Mouse (Mus musculus): ENCODE measurements around the gene Ptprd.
A peak's percentile ranks its signal among the peaks of the same experiment; 100 is the strongest.

The Ptprd gene

DNA sequence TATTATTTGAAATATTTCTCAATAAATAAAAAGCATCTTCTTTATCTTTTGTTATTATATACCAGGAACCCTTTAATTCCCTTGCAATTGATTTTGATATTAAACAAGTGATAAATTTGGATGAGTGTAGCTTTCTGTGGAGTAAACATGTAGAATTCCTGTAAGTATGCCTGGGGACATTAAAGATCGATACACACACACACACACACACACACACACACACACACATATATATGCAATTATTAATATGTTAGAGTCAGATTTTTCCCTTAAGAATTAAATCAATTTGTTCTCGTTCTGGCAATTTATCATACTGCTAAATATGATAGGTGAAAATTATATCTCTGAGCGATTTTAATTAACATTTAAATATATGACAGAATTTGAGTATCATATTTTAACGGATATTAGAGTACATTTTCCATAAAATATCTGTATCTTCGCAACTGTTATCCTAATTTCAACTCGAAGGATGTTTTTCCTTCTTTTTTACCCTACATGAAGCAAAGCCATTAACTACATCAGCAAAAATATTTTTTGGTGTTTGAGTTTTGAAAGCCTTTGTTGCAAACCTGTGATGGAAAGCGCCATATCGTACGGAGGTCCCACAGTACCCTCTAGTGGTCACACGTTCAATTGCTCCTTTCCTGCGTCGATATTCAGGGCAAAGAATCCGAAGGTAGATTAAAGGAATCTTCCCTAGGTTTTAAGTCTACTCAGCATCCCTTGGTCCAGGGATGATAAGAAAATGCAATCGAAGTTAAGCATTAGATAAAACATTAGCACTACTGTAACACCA lies 653.2 kb downstream of the Ptprd start:
- DNase-seq (ENCODE audit: low read depth): peak; percentile 73

DNA sequence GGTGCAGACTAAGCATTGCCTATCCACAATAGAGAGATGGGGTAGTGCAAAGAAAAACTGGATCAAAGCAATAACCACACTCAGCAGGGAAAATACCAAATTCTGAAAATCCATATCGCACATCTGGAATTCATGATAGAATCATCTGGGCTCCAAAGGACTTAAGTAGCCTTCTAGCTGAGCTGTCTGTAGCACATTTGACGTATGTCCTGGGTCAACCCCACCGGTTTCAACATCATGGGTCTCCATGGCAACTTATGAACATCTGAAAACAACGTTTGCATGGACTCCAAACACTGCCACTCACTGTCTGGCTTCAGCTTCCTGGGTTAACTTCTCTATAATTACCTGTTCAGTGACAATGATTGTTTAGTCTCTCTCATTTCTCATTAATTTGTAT lies 655.9 kb downstream of the Ptprd start:
- DNase-seq (ENCODE audit: low read depth): no peak

DNA sequence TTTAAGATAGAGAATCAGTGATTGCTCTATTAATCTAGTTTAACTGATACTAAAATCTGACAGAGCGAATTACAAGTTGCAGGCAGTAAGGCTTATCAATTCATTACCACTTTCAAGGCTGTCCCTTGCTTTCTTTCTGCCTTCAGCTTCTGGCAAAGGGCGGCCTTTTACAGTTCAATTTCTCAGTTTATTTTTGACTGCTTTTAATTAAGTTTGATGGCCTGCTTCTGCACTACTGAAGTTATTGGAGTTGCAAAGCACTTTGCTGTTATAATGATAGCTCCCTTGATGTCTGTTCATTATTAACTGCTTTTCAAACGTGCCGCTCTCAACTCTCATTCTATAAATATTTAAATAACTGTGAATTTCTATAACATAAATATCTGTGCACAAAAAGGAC lies 673.9 kb downstream of the Ptprd start:
- no peak for DNase-seq (ENCODE audit: low read depth)

DNA sequence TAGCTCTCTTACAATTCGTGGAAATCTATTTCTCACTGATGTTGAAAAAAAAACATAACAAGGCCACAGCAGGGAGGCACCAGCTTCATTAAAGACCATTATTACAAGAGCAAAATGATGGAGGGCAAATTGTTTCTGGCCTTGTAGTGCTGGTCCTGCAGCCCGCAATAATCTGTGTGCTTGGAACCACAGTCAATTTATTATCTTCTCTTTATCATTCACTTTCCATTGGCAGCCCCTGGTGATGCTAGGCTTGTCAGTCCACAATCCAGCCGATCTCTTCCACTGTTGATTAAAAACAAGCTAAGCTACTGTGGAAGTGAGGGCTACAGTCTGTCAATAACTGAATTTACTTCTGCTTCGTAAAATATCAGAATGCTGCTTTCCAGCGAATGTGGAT lies 674.4 kb downstream of the Ptprd start:
- no peak for DNase-seq (ENCODE audit: low read depth)

DNA sequence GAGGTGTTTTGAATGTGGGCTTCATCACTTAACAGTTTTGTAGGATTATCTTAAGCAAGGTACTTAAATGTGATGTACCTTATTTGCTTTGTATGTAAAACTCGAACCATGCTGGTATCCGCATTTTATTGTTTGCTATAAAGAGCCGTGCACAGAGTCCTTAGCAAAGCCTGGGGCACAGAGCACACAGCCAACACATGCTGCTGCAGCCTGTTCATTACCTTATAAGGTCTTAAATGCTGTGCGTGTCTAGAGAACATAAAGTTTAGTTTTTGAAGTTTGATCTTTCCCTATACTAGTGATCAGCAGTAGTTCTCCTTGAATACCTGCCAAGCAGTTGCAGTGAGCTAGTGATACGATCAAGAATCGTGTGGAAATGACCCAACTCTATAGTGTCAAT lies 676.2 kb downstream of the Ptprd start:
- DNase-seq (ENCODE audit: low read depth): no peak

DNA sequence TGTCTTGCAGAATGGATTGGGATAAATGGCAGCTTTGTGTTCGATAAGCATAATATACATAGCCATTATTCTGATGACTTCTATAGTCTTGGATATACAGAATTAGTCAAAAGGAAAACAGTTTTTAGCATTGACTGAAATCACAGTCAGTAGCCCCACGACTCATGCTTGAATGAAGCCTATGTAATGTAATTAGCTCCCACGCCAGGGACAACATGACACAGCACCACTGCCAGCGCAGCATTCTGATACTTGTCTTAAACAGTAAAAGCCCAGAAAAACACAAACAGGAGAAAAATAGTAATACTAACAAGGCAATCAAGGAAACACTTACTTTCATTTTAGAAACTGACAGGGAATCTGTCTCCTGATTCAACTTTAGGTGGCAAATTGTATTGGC lies 677.2 kb downstream of the Ptprd start:
- no peak for DNase-seq (ENCODE audit: low read depth)

DNA sequence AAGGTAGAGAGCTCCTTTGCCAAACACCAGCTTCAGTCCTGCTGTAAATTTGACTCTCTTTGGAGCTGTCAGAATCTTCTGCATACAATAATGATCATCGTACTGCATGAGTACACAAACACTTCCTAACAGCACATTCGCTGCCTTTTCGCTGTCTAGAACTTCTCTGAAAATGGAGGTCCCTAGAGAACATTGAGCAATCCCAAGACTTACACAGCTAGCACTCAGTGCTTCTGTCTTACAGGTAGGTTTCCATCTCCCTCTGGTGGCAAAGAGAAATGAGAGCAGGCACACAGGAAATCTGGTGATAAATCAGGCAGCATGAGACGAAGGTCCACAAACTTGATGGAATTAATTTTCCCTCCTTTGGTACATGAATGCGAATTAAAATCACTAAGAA lies 692.6 kb downstream of the Ptprd start:
- peak; percentile 41 for DNase-seq (ENCODE audit: low read depth)

DNA sequence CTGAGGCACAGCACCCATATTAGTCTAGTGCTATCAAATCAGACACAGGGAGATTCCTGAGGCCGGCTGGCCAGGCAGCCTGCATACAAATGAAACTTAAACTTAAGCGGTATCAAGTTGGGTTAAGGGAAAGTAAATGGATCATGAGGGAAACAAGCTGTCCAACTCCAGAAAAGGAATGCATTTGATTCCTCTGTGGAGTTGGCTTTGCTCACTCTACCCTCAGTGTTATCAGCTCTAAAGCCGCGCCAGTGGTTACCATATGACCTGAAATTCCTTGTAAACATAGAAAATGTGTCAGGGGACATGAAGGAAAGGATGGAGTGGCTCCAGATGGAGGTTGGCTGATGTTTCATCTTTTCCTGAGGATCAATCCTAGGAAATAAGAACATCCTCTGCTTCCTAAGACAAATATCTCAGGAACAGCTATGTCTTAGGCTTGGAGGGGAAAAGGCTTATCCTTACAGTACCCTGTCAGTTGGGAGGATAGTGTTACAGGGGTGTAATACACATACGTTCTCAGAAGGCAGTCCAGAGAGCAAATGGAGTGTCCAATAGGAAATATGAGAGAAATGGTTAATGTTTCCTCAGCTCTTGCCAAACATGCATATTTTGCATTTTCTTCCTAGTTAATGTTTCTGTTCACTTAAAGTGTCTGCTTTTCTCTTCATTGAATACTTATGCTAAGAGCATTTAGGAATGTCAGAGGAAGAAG lies 697.7 kb downstream of the Ptprd start:
- DNase-seq (ENCODE audit: low read depth): no peak

DNA sequence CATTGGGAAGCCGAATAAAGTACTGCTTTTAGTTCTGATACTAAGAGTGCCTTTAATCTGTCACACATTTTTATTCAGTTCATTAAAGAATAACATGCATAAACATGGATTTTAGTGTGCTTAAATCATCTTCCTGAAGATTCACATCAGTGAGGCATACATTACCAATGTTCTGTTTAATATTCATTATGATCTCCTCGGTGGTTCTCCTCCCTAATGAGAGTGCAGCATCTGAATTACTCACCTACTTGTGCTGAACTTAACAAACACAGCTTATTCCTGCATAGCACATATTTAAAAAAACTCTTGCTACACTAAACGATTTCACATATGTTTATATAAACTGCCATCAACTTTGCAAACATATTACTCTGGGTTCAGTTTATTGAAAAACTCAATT lies 698.7 kb downstream of the Ptprd start:
- no peak for DNase-seq (ENCODE audit: low read depth)

DNA sequence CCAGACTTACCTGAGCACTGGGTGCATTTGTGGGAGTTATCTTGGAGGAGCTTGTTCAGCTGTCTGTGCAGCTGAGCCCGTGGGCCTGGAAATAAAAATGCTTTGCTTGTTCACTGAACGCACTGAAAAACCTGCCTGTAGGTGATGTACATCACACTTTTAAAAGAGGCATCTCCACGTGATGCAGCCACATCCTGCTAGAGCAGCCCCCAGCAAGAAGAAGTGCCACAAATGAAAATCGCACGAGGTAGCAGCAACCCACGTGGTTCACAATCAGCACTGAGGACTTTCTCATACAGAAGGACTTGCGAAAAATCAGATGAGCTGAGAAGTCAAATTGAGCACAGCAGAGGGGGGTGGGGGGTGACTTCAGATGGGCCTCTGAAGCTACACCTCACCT lies 757.7 kb downstream of the Ptprd start:
- DNase-seq (ENCODE audit: low read depth): no peak

DNA sequence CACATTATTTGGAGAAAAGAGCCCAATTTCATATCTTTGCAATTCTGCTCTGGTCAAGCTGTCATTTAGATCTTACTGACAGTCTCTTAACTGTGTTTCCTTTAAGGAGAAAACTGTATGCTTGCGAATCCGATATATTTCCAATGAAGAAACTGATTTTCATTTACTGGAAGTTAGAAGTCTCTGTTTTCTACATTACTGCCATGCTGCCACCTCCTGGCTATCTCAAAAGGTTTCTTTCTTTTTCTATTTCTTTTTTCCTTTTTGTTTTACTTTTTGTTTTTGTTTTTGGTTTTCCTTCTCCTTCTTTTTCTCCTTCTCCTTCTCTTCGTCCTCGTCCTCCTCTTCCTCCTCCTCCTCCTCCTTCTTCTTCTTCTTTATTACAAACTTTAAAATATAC lies 812.6 kb downstream of the Ptprd start:
- no peak for DNase-seq (ENCODE audit: low read depth)

DNA sequence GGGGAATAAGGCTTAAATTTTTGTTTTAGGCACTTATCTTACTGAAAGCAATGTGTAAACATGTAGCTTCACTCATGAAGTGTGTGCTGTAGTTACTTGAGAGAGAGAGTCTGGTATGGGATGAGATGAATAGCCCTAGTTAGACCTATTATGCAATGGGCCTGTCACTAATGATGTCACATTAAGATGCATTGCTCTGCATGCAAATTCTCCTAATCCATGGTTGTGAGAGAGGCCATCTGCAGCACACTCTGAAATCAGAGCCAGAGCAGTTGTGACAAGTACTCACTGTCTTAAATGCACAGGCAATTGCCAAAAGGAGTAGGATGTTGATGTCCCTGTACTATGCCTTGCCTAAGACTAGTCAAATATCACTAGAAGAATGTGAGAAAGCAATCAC lies 850.0 kb downstream of the Ptprd start:
- no peak for DNase-seq (ENCODE audit: low read depth)

DNA sequence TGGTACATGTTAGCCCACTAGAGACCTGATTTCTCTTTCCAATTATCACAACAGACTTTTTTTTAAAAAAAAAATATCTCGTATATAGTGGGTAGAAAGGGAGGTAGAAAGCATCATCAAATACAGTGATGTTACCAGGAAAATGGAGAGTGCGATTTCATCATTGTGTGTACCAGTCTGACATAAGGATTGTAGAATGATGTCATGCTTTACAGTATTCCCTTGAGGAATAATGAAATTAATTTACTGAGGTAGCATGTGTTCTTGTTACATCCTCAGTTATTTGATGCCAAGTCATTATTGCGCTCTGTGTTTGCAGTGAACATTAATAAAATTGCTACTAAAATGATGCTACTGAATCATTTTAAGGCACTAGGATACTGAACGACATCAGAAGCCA lies 884.6 kb downstream of the Ptprd start:
- no peak for DNase-seq (ENCODE audit: low read depth)

DNA sequence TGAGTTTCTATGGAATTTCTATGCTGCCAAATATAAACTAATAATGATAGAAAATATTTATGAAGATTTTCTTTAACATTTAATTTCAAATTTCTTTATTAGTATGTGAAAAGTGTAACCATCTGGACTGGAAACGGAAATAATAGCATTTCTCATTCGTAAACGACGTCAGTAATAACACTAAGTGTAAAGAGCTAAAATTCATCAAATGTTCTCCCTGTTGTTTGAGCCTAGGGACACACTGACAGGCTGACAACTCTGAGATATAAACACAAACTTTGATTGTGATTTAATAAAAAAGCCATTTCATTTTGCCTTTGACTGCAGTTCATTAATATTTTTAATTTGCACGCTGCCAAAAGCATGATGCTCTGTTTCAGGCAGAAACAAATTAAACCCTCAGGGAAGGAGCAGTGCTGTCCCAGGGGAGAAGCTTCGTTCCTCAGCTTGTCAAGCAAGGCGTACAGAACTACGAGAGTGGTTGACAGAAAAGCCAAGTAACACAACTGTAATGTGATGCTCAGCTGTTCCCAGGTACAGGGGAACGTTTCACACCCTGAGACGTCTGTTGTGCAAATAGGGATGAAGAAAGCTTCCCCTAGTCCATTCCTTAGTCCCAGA lies 894.6 kb downstream of the Ptprd start:
- DNase-seq (ENCODE audit: low read depth): no peak

DNA sequence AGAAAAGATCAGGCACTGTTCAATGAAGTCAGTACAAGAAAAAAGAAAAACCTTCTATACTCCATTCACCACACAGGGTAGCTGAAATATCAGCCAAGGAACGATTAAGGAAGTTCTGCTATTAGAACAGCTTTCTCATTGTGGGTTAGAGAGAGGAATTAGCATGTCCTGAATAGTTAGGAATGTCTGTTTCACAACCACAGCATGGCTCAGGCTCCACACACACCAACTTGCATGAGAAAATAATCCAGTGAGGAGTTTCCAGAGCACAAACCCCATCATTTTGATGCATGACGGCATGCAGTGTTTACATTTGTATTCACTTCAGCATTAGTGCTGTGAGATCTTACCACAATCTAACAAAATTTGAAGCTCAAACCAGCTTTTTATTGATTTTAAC lies 895.1 kb downstream of the Ptprd start:
- DNase-seq (ENCODE audit: low read depth): no peak

DNA sequence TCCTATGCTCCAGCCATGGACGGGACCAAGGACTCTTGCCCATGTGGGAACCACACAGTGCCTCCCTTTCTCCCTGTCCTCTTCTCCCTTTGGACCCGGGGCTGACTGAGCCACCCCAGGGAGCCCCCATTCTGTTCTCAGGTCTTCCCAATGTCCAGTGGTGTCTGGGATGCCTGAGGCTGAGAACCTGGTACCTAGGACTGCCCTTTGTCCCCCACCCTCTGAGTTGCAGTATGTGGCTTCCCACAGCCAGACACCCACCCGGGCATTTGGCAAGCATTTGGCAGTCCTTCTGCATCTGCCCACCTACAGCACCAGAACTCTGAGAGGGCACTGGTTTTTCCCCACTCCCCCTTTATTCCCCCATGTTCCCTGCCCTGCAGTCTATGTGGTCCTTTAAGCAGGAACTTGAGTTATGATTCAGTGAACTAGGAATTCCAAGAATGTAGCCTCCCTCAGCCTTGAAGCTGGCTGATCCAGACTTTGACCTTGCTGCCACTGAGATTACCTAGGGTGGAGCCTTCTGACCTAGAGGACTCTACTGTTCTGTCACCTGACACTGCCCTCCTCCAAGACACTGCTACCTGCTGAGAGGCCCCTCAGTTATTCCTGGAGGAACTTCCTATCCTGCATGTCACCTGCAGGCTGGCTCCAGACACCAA lies 901.5 kb downstream of the Ptprd start:
- no peak for DNase-seq (ENCODE audit: low read depth)

DNA sequence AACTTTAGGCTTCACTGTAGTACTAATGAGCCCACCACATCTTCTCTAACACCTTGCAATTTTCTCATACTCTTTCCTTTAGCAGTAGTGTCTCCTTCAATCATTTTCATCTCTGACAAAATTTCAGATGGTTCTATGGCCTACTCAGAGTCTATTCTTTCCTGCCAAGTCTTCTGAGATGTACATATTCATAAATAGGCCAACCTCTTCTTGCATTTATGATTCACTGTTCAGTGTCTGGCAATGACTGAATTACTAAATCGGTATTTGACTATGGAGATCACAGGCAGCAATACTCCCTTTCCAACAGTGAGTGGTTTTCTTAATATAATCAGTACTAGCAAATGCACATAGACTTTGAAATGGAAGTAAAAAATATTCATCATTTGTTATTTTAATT lies 928.3 kb downstream of the Ptprd start:
- no peak for DNase-seq (ENCODE audit: low read depth)

DNA sequence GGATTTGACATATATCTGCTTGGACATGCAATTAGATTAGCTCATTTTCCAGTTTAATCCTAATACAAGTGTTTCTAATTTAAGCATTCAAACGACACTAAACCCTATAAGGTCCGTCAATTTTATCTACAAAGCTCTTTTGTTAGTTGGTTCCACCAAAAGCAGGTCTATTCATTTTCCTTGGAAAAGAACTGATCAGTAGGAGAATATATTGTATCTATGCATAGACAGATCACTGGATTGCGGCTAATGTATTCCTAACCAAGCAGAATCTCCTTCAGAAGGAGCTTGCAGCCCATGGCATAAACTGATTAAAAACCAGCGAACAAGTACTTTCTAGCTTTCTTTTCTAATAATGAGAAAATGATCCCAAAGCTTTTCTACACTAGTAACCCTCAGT lies 933.8 kb downstream of the Ptprd start:
- DNase-seq (ENCODE audit: low read depth): no peak

DNA sequence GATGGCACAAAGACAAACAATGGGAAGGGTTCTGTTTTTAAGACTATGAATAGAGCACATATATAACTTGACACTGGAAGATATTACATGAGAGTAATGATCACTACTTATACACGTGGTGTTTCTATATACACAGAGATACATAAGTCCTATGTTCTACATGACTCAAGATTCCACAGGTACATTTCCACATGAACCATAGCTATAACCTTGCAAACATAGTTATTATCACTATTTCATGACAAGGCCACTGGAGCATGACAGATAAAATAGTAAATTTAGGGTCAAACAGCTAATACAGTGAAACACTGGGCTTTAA lies 951.8 kb downstream of the Ptprd start:
- no peak for DNase-seq (ENCODE audit: low read depth)

DNA sequence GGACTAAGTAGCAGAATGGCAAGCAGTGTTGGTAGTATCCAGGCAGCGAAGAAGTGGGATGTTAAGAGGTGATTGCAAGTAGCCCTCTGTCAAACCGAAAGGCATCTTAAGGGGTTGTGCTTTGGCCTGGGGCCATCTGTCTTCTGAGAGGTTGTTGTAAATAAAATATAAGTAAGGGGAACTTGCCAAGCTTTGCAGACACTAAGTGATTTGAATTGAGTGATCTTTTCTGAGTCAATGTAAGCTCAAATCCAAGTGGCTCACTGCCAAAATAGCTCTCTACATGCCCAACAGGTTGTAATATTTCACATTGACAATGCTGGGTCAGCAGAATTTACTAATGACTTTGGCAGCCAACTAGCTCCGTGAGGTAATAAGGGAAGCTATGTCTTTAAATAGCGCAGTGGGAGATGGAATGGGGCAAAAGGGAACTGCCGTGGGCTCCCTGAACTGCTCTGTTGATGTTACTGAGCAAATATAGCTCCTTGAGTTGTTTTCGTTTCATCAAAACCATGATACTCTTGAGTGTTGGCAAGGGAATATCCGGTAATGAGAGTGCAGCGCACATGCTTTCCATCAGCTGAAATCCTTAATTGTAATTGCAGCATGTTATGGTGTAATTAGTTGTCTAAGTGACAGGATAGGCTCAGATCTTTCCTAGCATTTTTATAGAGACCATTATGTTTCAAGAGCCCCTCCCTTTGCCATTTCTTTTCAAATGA lies 952.4 kb downstream of the Ptprd start:
- peak; percentile 12 for DNase-seq (ENCODE audit: low read depth)

DNA sequence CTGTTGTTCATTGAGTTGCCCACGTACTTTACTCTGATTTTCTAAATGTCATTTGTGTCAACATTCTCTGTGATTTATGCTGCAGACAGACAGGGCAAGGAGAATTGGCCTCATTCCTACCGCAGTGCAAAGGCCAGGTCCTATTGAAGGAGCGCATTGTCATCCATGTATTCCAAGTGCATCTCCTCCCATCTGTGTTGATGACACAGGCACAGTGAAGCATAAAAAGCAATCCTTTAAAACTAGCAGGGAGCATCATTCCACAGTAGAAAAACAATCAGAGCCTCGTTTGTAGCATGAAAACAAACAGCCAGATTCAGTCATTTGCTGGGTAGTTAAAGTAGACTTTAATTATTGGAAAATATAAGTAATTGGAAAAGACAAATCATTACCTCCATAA lies 960.6 kb downstream of the Ptprd start:
- no peak for DNase-seq (ENCODE audit: low read depth)

DNA sequence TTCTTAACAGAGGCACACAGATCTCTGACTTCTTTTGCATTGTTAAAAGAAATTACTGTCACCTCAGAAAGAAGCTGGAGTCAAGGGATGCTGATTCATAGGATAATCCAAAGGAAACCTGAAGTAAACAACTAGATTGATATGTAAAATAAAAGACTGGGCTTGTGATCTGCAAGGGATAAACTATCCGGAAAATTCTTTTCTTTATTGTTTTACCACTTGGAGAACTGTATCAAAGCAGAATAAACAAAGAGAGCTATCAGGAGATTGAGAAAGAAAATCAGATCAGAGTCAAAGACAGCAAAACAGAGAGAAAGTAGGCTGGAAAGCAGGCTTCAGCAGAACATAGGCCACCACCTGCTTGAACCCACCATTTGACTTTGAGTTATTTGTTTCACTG lies 962.0 kb downstream of the Ptprd start:
- DNase-seq (ENCODE audit: low read depth): no peak

Data from NIH3T3 (cell line).